Mouse (Mus musculus) left cerebral cortex, postnatal 25 days (tissue): ENCODE results near the gene Pde4dip. TPM values are rescaled to one million over a fixed set of nuclear protein-coding genes. Genes with fewer than 3 reads are reported as not detected.

Source experiments
- DNase-seq, 2 experiments: peaks; one replicate each; pipeline ENCODE4 v3.0.0; 2022; ENCODE audit warnings: low spot score in 2 of 2, mixed read lengths in 1 of 2
- intact Hi-C: fragments of 180-260 bp; cut with DNase I; formaldehyde crosslinking; loops from one replicate; pipeline ENCODE4 v1.15.1; 2025
- total RNA-seq, 2 experiments: library from RNA; stranded (reverse); gene quantifications; 2 replicates each; pipeline ENCODE4 v1.2.3; 2021

Pde4dip gene
- total RNA-seq, 2 experiments from 2014 or later, result 246 to 251 TPM

DNA sequence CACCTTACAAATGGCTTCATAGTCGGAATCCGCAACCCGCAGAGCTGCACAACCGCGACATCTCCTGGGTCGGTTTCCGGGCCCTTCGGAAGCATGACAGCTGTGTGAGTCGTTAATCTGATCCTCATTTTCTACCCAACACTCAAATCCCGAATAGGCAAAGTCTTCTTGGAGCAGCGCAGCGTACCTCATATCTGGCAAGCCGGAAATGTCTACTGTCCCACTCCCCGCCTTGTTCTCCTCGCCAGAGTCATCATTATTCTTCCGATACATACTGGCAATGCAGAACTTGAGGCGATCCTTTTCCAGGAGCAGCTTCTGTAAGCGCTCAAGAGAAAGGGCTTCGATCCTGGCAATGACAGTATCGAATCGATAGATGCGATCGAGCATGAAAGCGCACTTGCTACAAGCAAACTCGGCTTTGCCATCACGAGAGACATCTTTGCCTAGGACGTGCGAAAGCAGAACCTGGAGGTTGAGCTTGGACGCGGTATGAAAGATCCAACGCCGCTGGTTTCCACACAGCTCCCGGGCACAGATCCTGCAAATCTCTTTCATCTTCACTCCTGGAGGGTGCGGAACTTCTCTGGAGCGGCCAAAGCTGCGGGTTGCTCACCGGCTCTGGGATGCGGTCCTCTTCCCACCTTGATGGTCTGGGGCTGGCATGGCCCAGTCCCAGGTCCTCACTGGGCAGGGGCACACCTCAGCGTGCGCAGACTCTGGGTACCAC, 121.3 kb downstream of the Pde4dip start:
- peak in 1 of 2 experiments; percentile 24 for DNase-seq
- intact Hi-C loops, result loop anchor here (5.0 kb wide), 2 partner anchors 100 to 120 kb away; partner anchors contain the start of gene Pde4dip

DNA sequence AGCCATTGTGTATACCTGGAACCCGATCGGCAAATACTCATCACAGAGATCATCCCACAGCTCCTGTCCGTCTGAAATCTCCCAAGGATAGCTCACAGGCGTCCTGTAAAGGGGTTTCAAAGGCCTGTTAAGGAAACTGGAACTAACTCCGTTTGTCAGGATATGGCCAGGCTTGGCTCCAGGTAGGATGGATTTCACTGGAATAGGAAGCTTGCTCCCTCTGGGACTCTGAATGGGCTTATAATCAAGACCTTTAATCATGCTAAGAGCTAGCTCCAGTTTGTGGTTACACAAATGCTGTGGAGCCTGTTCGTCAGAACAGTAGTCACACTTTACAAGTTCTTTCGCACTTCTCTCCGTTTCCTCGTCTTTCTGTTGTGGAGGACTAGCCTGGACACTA, 122.0 kb downstream of the Pde4dip start:
- intact Hi-C loops, result loop anchor here (5.0 kb wide), 2 partner anchors 101 to 121 kb away; partner anchors contain the start of gene Pde4dip
- DNase-seq, result no peak

DNA sequence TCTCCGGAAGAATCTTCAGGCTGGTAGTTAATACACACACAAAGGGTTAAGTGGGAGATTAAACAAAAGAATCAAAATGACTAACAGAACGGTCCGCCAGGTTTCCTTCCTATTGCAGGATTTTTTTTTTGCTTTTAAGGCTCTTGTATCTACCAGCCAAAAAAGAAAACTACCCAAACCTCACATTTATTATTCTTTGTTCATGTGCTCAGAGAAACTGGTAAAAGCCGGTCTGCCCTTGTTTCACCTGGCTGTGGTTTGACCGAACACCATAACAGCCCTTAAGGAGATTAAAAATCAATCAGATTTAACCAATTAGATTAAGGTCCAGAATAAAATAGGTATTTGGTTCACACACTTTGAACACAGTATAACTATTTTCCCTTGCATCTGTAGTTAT, 124.4 kb downstream of the Pde4dip start:
- DNase-seq, result no peak
- intact Hi-C loops, result no loop called here

DNA sequence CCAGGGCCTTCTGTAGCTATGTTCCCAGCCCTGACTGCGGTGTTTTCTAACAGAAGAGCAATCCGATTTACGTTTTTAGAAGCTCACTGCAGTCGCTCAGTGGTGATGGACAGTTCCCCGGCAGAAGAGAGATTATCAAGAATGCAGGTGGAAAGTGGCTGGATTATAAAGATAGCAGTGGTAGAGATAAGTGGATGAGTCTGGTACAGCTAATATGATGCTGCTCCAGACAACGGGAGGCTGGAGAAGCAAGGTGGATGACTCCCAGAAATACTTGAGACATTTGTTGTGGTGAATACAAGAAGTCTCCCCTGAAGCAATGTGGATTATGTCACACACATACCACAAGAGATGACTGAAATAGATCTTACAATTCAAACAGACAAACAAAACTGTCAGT, 126.6 kb downstream of the Pde4dip start:
- no peak for DNase-seq
- intact Hi-C loops, result no loop called here

DNA sequence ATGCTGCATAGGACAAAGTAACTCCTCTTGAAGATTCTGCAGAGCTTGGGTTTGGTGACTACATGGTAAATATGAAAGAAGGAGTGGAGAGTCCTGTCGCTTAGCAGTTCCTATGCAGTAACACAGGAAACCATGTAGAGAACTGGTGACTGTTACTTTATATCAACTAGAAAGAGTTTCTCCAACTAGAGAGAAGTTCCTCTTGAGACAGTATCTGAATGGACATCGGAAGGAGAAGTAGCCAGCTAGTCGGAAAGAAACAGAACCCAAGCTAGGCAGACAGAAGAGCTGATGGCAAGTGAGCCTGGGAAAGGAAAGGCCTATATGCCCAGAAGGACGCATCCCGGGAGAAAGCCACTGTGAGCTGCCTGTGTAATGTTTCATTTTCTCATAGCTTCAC, 127.3 kb downstream of the Pde4dip start:
- DNase-seq, result no peak
- intact Hi-C loops, result no loop called here

DNA sequence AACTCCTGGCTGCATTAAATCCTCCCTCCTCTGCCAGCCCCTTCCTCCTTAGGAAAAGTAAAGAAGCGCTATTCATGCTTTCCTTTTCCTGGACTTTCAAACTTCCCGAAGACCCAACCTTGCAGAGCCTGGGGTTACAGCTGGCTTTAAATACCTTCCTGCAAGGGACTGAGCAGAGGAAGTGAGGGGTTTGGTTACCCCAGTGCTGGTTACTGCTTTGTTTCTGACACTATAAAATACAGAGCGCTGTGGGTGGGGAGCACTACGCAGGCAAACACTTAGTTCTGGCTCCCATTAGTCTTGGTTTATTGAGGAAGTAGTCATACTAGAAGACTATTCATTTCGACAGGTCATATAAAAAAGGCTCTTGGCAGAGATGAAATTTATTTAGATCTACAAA, 128.7 kb downstream of the Pde4dip start:
- intact Hi-C loops, result no loop called here
- no peak for DNase-seq

DNA sequence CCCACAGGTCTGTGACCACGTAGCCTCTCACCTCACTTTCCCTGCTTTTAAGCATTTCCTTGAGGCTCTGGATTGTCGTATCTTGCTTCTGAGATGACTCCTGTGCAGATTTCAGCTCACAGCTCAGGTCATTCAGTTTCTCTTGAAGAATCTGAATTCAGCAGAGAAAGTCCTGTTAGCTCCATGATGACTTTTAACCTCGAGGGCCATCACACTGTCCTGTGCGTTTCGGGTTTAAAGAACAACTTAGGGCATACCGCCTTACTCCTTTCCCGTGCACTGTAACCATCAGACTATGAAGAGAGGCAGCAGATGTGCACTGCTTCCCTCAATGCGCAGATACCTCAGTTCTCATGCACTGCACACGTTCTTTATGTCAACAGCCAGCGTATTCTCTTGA, 131.0 kb downstream of the Pde4dip start:
- intact Hi-C loops, result no loop called here
- no peak for DNase-seq

DNA sequence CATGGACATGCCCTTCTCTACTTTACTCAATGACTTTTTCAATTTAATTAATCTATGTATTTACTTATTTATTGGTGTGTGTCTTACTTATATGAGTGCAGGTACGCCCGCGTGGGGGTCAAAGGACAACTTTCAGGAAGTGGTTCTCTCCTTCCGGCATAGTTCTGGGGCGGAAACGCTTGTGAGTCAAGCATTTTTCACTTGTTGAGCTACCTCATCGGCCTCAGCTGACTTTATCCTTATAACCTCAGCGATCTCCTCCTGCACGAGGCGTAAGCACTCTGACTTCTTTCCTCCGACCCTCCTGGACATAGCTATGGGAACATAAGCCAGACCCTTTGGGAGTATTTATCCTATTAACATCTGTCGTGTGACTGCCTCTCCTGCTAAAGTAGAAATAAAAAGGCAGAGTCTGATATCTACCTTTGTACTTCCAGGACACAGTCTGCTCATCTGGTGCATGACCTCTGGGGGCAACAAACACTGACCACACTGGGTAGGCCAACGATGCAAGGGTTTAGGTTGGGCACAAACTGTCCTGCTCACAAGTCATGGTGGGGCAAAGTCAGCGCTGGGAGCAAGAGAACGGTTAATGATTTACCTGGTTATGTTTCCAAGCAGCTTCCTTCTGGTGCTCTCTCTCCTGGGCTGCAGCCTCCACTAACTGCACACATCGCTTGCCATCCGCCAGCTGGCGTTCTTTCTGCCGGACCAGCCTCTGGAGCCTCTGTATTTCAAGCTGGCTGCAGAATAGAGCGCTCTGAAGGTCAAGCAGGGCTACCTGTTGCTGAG, 132.0 kb downstream of the Pde4dip start:
- intact Hi-C loops, result no loop called here
- DNase-seq, result no peak

DNA sequence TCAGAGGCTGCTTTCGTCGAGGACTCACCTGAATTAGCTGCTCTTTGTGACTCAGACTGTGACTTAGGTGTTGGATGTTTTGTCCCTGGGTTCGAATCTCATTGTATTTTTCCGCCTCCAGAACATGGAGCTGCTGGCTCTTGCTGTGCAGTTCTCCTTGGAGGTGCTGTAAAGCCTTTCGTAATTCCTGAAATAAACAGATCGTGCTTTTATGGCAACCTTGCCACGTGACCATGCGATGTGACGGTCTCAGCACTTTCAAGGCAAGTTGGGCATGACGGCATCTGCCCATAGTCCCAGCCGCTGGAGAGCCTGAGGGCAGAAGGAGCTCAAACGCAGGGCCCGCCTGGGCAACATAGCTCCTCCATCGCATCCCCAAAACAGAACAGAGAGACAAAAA, 133.1 kb downstream of the Pde4dip start:
- intact Hi-C loops, result no loop called here
- DNase-seq, result no peak

DNA sequence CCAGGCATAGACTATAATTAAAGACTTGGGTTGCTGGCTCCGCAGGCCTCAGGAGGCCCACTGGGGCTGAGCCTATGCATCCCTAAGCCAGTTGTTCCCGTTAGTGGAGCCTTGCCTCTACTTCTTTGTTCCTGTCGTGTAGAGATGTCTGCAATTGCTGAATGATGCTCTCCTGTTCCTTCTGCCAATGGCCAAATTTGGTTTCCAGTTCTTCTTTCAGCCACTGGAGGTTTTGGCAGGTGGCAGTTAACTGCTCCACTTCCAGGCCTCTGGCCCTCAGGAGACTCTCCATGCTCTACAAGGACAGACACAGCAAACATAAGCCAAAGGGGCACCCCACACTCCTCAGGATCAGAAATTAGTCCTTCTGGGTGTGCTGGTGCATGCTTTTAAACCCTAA, 135.6 kb downstream of the Pde4dip start:
- DNase-seq, result no peak
- intact Hi-C loops, result no loop called here

DNA sequence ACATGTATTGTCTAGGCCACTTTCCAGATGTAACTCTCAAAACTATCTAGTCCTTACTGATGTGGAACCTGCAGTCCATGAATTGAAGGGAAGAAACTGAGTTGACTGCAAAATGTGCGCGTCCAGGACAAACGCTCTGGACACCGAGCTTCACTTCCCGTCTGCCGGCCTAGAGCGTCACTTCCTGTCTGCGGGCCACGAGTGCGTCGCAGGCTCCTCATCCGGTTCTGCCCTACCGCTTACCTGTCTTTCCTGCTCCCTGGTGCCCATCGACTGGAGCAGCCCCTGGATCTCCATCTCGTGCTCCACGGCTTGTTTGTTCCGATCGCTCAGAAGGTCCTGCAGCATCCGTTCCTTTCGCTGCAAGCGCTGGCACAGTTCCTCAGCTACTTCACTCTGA, 136.9 kb downstream of the Pde4dip start:
- intact Hi-C loops, result no loop called here
- no peak for DNase-seq

DNA sequence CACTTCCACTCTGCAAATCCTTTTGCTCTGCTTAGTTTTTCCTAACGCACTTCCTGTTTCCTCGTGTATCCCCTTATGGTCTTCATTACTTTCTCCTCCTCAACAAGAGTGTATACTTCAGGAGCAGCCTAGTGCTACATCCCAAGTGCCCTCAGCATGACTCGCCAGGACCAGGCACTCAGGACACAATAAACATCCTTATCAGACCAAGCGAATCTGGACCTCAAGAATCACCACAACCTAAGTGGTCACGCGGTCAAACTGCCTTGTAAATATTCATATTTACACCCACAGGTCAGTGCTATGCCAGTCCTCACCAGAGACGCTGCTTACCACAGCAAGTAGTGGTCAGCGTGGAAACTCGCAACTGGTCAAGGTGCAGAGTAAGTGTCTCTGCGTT, 139.7 kb downstream of the Pde4dip start:
- no peak for DNase-seq
- intact Hi-C loops, result loop anchor here (5.0 kb wide), 1 partner anchor 46 kb away; no protein-coding TSS in a partner anchor

DNA sequence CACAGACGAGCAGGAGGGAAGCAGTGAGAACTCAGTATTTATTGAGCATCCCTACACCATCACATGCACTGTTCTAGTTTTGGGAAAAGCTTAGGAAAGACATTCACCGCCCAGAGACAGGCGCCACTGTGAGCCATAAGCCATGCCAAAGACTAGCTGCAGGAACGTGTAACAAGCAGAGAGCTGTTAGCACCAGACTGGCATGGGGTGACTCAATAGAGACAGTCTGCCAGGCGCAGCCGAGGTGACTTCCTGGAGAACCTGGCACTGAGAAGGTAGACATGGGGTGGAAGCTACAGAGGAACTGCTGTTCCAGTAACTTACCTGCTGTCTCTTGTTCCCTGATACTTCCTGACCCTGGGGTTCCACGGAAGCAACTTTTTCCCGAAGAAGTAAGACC, 145.7 kb downstream of the Pde4dip start:
- intact Hi-C loops, result no loop called here

DNA sequence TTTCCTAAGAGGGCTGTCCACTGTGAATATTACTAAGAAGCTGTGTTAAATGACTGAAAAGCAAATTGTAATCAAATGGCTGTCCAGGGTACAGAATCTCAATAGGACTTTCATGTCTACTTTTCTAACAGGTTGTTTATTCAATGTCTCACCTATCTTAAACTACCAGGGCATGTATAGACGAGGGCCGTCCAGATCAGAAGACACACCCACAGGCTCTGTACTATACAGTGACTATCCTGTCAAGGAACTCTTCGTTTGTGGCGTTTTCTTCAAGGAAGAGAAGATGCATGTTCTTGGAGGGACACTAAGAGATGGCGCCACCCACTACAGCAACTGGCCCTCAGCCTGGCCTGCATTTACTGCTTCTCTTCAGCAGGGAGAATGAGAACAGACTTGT, 152.9 kb downstream of the Pde4dip start:
- intact Hi-C loops, result no loop called here
- no peak for DNase-seq

More for the DNA sequence above, 145.7 kb downstream of the Pde4dip start:
- no peak for DNase-seq

DNA sequence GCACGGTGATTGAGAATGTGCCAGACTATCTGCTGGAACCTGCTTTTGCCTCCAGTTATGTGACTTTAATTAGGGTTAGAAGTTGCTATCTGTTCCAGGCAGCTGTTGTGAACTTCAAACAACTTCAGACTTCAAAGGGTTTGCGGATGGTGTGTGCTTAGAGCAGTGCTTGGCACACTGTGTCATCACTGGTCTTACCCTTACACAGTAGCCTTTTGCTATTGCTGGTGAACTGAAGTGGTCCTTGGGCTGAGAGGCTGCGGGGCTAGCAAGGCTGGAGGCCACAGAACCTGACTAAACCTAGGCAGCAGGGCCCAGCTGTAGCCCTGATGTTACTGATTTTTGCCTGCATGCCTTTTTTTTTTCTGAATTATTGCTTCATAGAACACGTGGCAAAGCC, 154.2 kb downstream of the Pde4dip start:
- intact Hi-C loops, result no loop called here

DNA sequence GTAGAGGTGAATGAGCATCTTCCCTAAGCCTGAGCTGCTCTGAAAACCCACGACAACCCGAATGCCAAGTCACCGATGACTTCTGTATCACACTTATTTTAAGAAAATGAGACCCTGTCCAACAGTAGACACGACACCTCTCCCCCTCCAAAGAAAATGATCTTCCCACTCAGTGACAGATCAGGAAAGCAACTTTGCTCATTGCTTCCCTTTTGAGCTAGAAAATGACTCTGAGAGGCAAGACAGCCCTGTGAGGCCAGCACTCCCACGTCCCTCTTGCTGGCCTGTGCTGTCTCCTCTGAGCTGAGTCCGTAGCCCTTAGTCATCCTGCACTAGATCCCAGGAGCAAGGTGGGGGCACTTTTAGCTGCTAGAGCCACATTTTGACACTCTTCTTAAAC, 155.9 kb downstream of the Pde4dip start:
- peak in 1 of 2 experiments; percentile 66 for DNase-seq

More for the DNA sequence above, 154.2 kb downstream of the Pde4dip start:
- no peak for DNase-seq

DNA sequence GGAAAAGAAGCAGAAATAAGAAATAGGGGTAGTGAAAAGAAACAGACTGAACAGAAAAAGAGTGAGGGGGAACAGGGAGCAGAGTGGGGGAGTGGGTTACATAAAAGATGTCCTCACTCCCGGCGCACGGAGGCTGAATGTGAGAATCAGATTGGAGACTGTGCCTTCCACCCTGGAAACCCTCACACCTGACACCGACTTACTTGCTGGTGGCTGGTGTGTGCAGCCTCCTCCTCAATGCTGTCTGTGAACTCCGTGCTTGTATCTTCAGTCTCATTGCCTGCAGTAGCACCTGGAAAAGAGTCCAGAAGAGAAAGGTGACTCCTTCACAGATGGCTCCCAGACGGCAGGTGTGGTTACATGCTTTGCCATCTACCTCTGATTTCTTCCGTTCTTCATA, 157.9 kb downstream of the Pde4dip start:
- intact Hi-C loops, result no loop called here
- DNase-seq, result no peak

More for the DNA sequence above, 155.9 kb downstream of the Pde4dip start:
- intact Hi-C loops, result no loop called here

DNA sequence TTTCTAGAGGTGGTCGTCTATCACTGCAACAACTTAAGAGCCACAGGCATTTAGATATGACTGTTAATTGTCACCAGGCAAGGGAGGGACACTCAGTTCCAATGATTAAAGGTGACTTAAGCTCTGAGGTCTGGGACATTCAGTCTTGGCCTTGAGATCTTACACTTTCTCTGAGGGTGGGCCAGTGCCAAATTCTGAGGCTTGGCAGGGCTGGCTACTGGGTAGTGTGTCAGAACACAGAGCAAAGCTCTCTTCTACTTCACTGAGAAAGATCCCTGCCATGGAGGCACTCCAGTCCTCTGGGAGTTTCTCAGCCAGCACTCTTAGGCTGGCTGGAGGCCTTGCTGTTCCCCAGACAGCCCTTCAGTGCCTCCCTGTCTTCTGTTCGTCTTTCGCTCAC, 158.4 kb downstream of the Pde4dip start:
- DNase-seq, result no peak
- intact Hi-C loops, result no loop called here

DNA sequence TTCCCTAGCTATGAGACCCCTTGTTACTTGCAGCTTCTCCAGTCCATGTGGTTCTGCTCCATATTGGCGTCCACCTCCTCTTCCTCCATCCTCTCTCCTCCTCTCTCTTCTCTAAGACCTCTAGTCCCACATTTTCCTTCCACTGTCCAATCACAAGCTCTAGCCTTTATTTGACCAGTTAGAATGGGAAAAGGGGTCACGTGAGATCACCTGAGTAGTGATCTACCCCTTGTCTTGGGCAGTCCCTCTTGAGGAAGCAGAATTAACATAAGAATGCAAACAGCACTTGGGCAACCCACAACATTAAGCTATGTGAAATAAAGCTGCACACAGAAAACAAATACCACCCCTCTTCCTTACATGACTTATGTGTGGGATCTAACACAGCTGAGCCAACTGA, 160.7 kb downstream of the Pde4dip start:
- intact Hi-C loops, result no loop called here
- no peak for DNase-seq

DNA sequence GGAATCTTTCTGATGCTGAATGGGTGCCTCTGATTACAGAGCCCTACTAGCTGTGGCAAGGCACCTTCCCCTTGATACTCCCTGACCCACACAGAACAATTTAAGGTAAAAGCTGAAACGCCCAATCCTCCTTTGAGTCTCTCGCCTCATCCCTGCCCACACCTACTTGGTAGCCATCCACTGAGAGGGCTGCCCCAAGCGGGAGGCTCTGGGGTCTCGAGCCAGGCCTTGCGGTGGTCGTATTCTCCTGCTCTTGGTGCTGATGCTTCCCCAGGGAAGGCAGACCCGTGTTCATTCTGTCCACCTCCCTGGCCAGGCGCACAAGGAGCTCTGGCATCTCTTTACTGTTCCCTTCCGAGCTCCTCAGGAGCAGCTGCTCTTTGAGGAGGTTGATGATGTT, 169.4 kb downstream of the Pde4dip start:
- no peak for DNase-seq
- intact Hi-C loops, result no loop called here

DNA sequence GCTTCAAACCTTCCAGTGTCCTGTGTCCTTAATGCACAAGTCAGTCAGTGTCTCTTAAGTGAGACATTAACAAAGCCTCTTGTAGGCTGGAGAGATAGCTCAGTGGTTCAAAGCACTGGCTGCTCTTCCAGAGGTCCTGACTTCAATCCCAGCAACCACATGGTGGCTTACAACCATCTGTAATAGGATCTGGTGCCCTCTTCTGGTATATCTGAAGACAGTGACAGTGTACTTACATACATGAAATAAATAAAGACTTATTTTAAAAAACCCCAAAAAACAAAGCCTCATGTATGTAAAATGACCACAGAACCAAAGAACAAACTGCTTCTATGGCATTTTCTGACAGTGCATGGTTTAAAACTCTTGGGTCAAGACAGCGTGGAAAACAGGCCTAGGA, 172.6 kb downstream of the Pde4dip start:
- intact Hi-C loops, result no loop called here
- DNase-seq, result no peak
